Mouse (Mus musculus): ENCODE data around the gene Magi1.

Gene Magi1

GRCm38 (mm10) chr6:94283318-94284061 lies at the start of gene Magi1:
Magi1 (minus strand) TSS chr6:94283917.
- DNase-seq = peak; percentile 94

- DNase-seq = no peak
These were observed 43.4 kb upstream of the Magi1 start for GRCm38 (mm10) chr6:94327143-94327542.

- no peak for DNase-seq
These were observed 33.2 kb upstream of the Magi1 start for GRCm38 (mm10) chr6:94316886-94317285.

- DNase-seq = no peak
These were observed 28.6 kb upstream of the Magi1 start for GRCm38 (mm10) chr6:94312285-94312684.

- DNase-seq = no peak
These were observed 24.8 kb upstream of the Magi1 start for GRCm38 (mm10) chr6:94308498-94308897.

GRCm38 (mm10) chr6:94303512-94303911 lies 19.8 kb upstream of the Magi1 start:
- DNase-seq = no peak

- no peak for DNase-seq
These were observed 18.1 kb upstream of the Magi1 start for GRCm38 (mm10) chr6:94301804-94302203.

- no peak for DNase-seq
These were observed 16.8 kb upstream of the Magi1 start for GRCm38 (mm10) chr6:94300562-94300961.

GRCm38 (mm10) chr6:94287387-94287786 lies 3.7 kb upstream of the Magi1 start:
- DNase-seq = no peak

GRCm38 (mm10) chr6:94286555-94286954 lies 2.8 kb upstream of the Magi1 start:
- no peak for DNase-seq

- DNase-seq = no peak
These were observed 540 bp upstream of the Magi1 start for GRCm38 (mm10) chr6:94284089-94284825.

- DNase-seq = no peak
These were observed 1.1 kb downstream of the Magi1 start for GRCm38 (mm10) chr6:94282301-94283241.

GRCm38 (mm10) chr6:94281606-94282280 lies 2.0 kb downstream of the Magi1 start:
- DNase-seq = peak; percentile 44

- no peak for DNase-seq
These were observed 9.8 kb downstream of the Magi1 start for GRCm38 (mm10) chr6:94273941-94274340.

GRCm38 (mm10) chr6:94270001-94270400 lies 13.7 kb downstream of the Magi1 start:
- DNase-seq = no peak

GRCm38 (mm10) chr6:94269174-94269573 lies 14.5 kb downstream of the Magi1 start:
- DNase-seq = no peak

- DNase-seq = no peak
These were observed 18.3 kb downstream of the Magi1 start for GRCm38 (mm10) chr6:94265244-94265935.

- no peak for DNase-seq
These were observed 19.4 kb downstream of the Magi1 start for GRCm38 (mm10) chr6:94264183-94264941.

- DNase-seq = no peak
These were observed 22.9 kb downstream of the Magi1 start for GRCm38 (mm10) chr6:94260831-94261230.

GRCm38 (mm10) chr6:94259981-94260380 lies 23.7 kb downstream of the Magi1 start:
- no peak for DNase-seq

- DNase-seq = no peak
These were observed 25.9 kb downstream of the Magi1 start for GRCm38 (mm10) chr6:94257831-94258173.

All from right cerebral cortex, postnatal 25 days (tissue).